Mouse (Mus musculus) stomach, embryonic 15.5 days (tissue): ENCODE results near the gene Gm6205. TPM values are rescaled to one million over a fixed set of nuclear protein-coding genes. Genes with fewer than 3 reads are reported as not detected.
"Not testable (repeated sequence)": the region's sequence is repeated elsewhere in the genome, so short reads cannot be mapped to it uniquely, and the experiment has no call there.

Experiments used
- ATAC-seq: fragments of 200-750 bp; cut with Nextera tagmentation; 2 replicates; pipeline ENCODE4 v1.8.0; 2017; ENCODE audit warnings: low read depth, moderate number of reproducible peaks, moderate TSS enrichment; ENCODE audit not compliant: insufficient read depth, low FRiP score
- H3K27ac ChIP-seq: fragments of 300-500 bp; sonication (generic); 2 replicates; pipeline ENCODE4 v1.5.1; 2015; ENCODE audit warnings: mild to moderate bottlenecking, inconsistent platforms
- H3K27me3 ChIP-seq: fragments of 300-500 bp; sonication (generic); replicated peaks from 2 replicates; pipeline ENCODE4 v1.6.1; 2015; ENCODE audit warnings: inconsistent platforms
- H3K36me3 ChIP-seq: fragments of 300-500 bp; sonication (generic); 2 replicates; pipeline ENCODE4 v1.6.1; 2015; ENCODE audit warnings: inconsistent platforms
- H3K4me1 ChIP-seq: fragments of 300-500 bp; sonication (generic); 2 replicates; pipeline ENCODE4 v1.6.1; 2015; ENCODE audit warnings: inconsistent platforms
- H3K4me2 ChIP-seq: fragments of 300-500 bp; sonication (generic); 2 replicates; pipeline ENCODE4 v1.6.1; 2015; ENCODE audit warnings: mild to moderate bottlenecking, inconsistent platforms
- H3K4me3 ChIP-seq: fragments of 300-500 bp; sonication (generic); replicated peaks from 2 replicates; pipeline ENCODE4 v1.5.1; 2015; ENCODE audit warnings: inconsistent platforms
- H3K9ac ChIP-seq: fragments of 300-500 bp; sonication (generic); 2 replicates; pipeline ENCODE4 v1.6.1; 2015; ENCODE audit warnings: inconsistent platforms
- H3K9me3 ChIP-seq: fragments of 300-500 bp; sonication (generic); 2 replicates; pipeline ENCODE4 v1.6.1; 2016; ENCODE audit warnings: inconsistent platforms
- WGBS: fragments of 180-500 bp; shearing (Covaris S2); methylation state at CpG from one replicate; pipeline ENCODE4 v1.1.7; 2015; 5-methylcytosine and 5-hydroxymethylcytosine counted together
- polyA plus RNA-seq: library from polyadenylated mRNA; unstranded; fragments of >200 nt; fragmentation: Nextera tagmentation; extraction: Ambion mirVana; gene quantifications from 2 replicates; pipeline ENCODE4 v1.2.1, GENCODE M21; 2015

Gm6205 gene
- polyA plus RNA-seq, result not detected in 2 replicates

DNA sequence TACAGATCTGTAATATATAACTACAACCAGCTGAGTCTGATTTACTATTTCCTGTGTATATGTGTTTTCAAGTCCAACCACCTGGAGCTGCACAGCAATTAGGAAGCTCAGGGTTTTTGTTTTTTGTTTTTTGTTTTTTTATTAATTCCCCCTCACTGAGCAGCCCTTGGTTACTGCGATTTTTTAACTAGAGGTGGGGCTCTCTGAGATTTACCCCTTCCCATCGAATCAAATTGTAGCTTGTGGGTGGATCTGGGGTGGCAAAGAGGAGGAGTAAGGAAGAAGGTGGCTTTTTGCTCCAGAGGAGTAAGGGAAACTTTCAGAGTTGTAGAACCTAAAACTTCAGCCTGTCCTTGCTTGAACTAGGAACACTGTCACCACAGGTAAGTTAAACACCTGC is at the start of gene Gm6205:
TSS of gene Gm6205 (plus strand) at position 301 of the 400 bp plus-strand sequence.
- H3K4me3 ChIP-seq, H3K4me2 ChIP-seq, H3K9ac ChIP-seq, H3K27ac ChIP-seq, H3K4me1 ChIP-seq, H3K27me3 ChIP-seq, H3K9me3 ChIP-seq, ATAC-seq, H3K36me3 ChIP-seq: not testable (repeated sequence)
- no CpG with 5 or more reads among the region's 2 CpGs for WGBS

DNA sequence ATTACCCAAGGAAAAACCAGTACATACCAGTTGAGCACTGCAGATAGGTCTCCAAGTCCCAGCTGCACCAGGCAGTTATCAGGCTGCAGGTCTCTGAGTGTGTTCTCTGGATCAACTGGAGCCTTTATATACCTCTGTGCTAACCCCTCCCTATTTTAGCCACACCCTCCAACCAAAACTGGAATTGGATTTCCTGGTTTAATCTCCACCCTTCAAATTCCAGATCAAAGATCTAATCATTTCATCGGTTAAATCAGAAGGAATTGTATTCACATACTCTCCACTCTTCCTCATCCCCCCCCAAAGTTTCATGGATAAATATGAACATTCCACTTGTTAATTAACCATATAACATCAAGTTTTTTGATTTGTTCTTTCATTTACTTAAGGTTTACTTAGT is 31.9 kb upstream of the Gm6205 start, which contains the start of gene Gm3147:
TSS of gene Gm3147 (minus strand) at position 101 of the 400 bp plus-strand sequence.
- not testable (repeated sequence) for H3K9me3 ChIP-seq, H3K4me3 ChIP-seq, H3K9ac ChIP-seq, H3K27me3 ChIP-seq, ATAC-seq, H3K27ac ChIP-seq, H3K36me3 ChIP-seq, H3K4me2 ChIP-seq, H3K4me1 ChIP-seq
- no CpG with 5 or more reads among the region's 1 CpGs for WGBS

DNA sequence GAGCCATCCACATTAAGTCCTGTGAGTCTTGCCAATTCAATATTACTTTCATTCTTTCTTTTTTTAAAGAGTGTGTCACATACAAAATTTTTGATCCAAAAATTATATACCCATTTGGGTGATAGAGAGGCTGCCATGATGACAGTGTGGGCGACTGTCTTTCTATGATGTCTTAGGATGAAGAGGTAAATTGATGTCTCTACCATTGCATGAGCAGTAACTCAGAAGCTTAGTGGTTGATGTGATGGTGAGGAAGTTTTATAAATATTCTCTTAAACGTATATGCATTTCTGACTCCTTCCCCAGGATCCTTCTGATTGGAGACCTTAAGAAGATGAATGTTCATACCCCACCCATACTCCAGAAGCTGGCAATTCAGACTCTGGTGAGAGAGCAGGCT is 24.5 kb upstream of the Gm6205 start, which contains the start of gene Gm6509:
TSS of gene Gm6509 (plus strand) at position 301 of the 400 bp plus-strand sequence.
- H3K36me3 ChIP-seq, H3K9me3 ChIP-seq, H3K4me3 ChIP-seq, H3K4me1 ChIP-seq, H3K9ac ChIP-seq, H3K27ac ChIP-seq, H3K27me3 ChIP-seq, ATAC-seq, H3K4me2 ChIP-seq: not testable (repeated sequence)
- 80% methylated on average over 1 of the region's 2 CpGs for WGBS

Other genes with a start within 250 kb of the Gm6205 start
- not detected in 2 replicates for gene Gm7682, start 202.6 kb upstream of the Gm6205 start, polyA plus RNA-seq
- not detected in 2 replicates for gene Gm3139, start 122.1 kb upstream of the Gm6205 start, polyA plus RNA-seq
- gene Gm3147, start 32.0 kb upstream of the Gm6205 start, polyA plus RNA-seq, result not detected in 2 replicates
- gene Gm6509, start 24.4 kb upstream of the Gm6205 start, polyA plus RNA-seq, result not detected in 2 replicates
- not detected in 2 replicates for gene Gm3183, start 217.1 kb downstream of the Gm6205 start, polyA plus RNA-seq